Mouse (Mus musculus) kidney, embryonic 16.5 days (tissue): ENCODE measurements at regions not wholly inside any gene's neighbourhood (a gene's known extent, or its start where the extent isn't known, plus 50 kb on each side); places are given as distances from the start of the nearest gene placed in this dataset.

ENCODE experiments used
- ATAC-seq: fragments of 200-750 bp; cut with Nextera tagmentation; 2 replicates; pipeline ENCODE4 v1.8.0; 2017; ENCODE audit warnings: moderate TSS enrichment; ENCODE audit not compliant: low FRiP score, low TSS enrichment
- H3K27ac ChIP-seq: fragments of 300-500 bp; sonication (generic); 2 replicates; pipeline ENCODE4 v1.5.1; 2014; ENCODE audit warnings: low read length
- H3K27me3 ChIP-seq: fragments of 300-500 bp; sonication (generic); 2 replicates; pipeline ENCODE4 v1.6.1; 2014; ENCODE audit warnings: low read length, control low read depth, mixed read lengths; ENCODE audit not compliant: insufficient read depth
- H3K36me3 ChIP-seq: fragments of 300-500 bp; sonication (generic); 2 replicates; pipeline ENCODE4 v1.6.1; 2014; ENCODE audit warnings: low read length, control low read depth, mixed read lengths; ENCODE audit not compliant: insufficient read depth
- H3K4me1 ChIP-seq: fragments of 300-500 bp; sonication (generic); 2 replicates; pipeline ENCODE4 v1.6.1; 2014; ENCODE audit warnings: low read length, control low read depth, mixed read lengths; ENCODE audit not compliant: insufficient read depth
- H3K4me2 ChIP-seq: fragments of 300-500 bp; sonication (generic); replicated peaks from 2 replicates; pipeline ENCODE4 v1.6.1; 2014; ENCODE audit warnings: low read depth, low read length
- H3K4me3 ChIP-seq: fragments of 300-500 bp; sonication (generic); 2 replicates; pipeline ENCODE4 v1.5.1; 2014; ENCODE audit warnings: mild to moderate bottlenecking, low read length
- H3K9ac ChIP-seq: fragments of 300-500 bp; sonication (generic); replicated peaks from 2 replicates; pipeline ENCODE4 v1.6.1; 2014; ENCODE audit warnings: low read length
- H3K9me3 ChIP-seq: fragments of 300-500 bp; sonication (generic); 2 replicates; pipeline ENCODE4 v1.6.1; 2016; ENCODE audit warnings: low read length, control low read depth
- WGBS: fragments of 180-500 bp; shearing (Covaris S2); extraction: QIAGEN DNeasy Blood & Tissue Kit; methylation state at CpG from one replicate; pipeline ENCODE4 v1.1.7; 2014; 5-methylcytosine and 5-hydroxymethylcytosine counted together

GRCm38 (mm10) chr2:114291387-114291786, 90.1 kb upstream of the Zfp770 start:
- Histone ChIP-seq H3K4me1 (no peaks in the 10 kb centered on the region), H3K4me2 (no peak overlapping the region), H3K36me3 (no peaks in the 10 kb centered on the region), H3K9me3 (no peaks in the 10 kb centered on the region), H3K4me3 (no peak overlapping the region), H3K27me3 (no peaks in the 10 kb centered on the region), H3K9ac (no peak overlapping the region), H3K27ac (no peak overlapping the region)
- ATAC-seq = no peak
- WGBS = 67% methylated on average over 5 of the region's 5 CpGs

- no peak overlapping the region for H3K4me3 ChIP-seq
- ATAC-seq = no peak
- H3K36me3 ChIP-seq = no peaks in the 10 kb centered on the region
- no peaks in the 10 kb centered on the region for H3K4me1 ChIP-seq
- H3K27ac ChIP-seq = no peak overlapping the region
- H3K4me2 ChIP-seq = no peak overlapping the region
- no peaks in the 10 kb centered on the region for H3K9me3 ChIP-seq
- H3K27me3 ChIP-seq = no peaks in the 10 kb centered on the region
- no peak overlapping the region for H3K9ac ChIP-seq
Observed at GRCm38 (mm10) chr2:114275536-114275935, 74.3 kb upstream of the Zfp770 start.

GRCm38 (mm10) chr2:114260397-114261071, 59.3 kb upstream of the Zfp770 start:
- Histone ChIP-seq H3K4me1 (no peaks in the 10 kb centered on the region), H3K4me2 (peak overlapping the region; percentile 13; the same call in 1 of the 2 replicates), H3K9ac (no peak overlapping the region; the same call in 1 of the 2 replicates), H3K9me3 (no peaks in the 10 kb centered on the region), H3K36me3 (no peaks in the 10 kb centered on the region), H3K27me3 (no peaks in the 10 kb centered on the region), H3K27ac (0 out of 2 replicates have a peak overlapping the region, but pooled peaks have one; percentile 20), H3K4me3 (no peak overlapping the region)
- peak; percentile 91; the same call in 1 of the 2 replicates for ATAC-seq
- WGBS = 42% methylated on average over 8 of the region's 8 CpGs

- H3K36me3 ChIP-seq = no peaks in the 10 kb centered on the region
- no peaks in the 10 kb centered on the region for H3K27me3 ChIP-seq
- ATAC-seq = no peak
- H3K4me2 ChIP-seq = no peak overlapping the region
- H3K9me3 ChIP-seq = no peaks in the 10 kb centered on the region
- H3K4me1 ChIP-seq = no peaks in the 10 kb centered on the region
- no peak overlapping the region for H3K9ac ChIP-seq
- no peak overlapping the region for H3K27ac ChIP-seq
- H3K4me3 ChIP-seq = no peak overlapping the region
- 76% methylated on average over 4 of the region's 4 CpGs for WGBS
Observed at GRCm38 (mm10) chr2:114259539-114259938, 58.3 kb upstream of the Zfp770 start.
